Mouse (Mus musculus) urinary bladder, postnatal 4 days (tissue): Measurements from ENCODE around the gene Angel2.

Experiments used
- DNase-seq, 2 experiments: peaks; one replicate each; pipeline ENCODE4 v3.0.0; 2021 to 2022; ENCODE audit warnings: low spot score in 2 of 2

The Angel2 gene

DNA sequence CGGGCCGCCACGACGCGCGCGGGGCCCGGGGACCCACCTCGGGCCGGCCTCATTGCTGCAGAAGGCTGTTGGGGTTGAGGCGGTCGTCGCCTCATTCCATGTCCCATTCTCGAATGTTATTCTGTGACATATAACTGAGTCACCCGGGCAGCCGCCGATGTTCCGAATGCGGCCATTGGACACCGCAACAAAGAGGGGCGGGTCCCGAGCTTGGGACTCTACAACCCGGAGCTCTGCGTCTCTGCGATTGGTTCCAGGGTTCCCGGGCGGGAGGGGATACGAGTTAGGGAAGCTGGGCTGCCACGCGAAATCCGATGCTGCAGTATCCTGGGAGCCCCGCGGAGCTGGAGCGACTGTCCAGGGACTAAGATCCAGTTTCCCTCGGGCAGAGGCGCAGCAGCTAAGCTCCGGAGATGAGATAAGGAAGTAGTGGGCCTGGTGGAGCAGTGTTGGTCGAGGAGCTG, 54.2 kb downstream of the Angel2 start, which contains the start of gene Vash2:
Gene Vash2, minus strand, starts transcription at position 197 of the 464 bp plus-strand sequence.
- DNase-seq: peak; percentile 80 to 88

DNA sequence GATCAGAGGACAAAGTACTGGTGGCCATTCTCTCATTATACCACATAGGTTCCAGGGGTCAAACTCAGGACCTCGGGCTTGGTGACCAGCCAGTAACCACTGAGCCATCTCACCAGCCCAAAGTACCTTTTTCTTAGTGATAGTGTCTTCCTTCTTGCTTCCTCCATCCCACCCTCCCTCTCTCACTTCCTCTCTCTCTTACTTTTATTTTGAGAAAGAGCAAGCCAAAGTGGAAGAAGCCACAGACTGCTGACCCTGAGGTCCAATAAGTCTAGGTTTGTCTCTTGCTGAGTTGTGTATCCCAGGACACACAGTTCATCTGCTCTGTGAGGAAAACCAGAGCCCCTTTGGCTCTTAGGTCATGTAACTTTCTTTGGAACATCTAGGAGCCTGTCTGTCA, 55.6 kb downstream of the Angel2 start:
- DNase-seq: no peak

DNA sequence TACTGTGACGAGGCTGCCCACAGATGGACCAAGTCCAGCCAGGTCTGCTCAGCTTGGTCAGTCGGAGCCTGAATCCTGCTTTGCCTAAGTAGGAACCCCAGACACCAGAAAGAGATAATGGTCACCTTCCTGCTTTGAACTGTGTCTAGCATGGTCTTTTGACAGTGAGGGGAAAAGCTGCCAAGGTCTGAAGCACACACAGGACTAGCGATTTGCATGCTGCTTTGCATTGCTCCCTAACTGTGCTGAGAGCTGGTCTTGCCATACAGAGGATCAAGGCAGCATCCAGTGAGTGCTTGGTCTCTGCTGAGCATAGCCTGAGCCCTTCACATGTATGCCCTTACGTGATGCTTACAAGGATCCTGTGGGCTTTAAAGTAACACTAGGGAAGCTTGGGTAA, 56.5 kb downstream of the Angel2 start:
- no peak for DNase-seq

DNA sequence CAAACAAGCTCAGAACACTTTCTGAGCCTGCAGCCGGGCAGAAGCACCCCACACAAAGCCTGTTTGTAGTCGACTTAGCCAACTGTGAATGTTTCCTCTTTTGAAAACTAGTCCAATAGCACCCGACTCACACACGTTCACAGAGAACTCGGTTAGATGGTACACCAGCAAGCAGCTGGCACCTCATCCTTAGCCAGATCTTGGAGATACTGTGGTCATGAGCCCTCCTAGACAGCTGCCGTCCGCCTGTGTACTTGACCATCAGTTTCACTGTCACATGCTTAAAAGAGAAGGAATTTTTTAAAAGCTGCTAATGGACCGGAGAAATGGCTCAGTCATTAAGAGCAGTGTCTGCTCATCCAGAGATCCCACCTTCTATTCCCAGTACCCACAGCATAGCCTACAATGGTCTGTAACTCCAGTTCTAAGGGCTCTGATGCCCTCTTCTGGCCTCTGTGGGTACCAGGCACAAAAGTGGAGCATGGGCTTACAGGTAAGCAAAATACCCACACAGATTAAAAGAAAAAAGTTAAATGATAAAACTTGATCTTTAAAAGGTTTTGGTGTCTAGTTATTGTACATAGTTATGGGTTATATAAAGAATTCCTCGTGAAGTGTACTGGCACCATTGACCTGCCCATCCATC, 64.6 kb downstream of the Angel2 start:
- no peak for DNase-seq

DNA sequence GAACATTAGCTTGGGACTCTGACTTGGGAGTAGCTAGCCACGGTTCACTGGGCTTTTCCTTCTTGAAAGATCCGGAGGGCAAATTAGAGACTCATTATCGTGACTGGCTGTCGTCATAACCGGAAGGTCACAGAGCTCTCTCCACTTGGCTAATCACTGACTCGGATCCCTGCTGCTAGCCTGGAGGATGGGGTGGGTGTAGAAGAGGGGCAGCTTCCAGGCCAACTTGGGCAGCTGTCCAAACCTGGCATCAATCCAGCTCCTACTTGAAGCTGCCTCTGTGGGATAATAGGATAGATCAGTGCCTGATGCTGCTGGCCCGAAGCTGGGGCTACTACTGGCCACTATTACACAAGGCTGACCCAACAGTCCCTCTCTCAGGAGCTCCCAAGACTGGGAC, 70.6 kb downstream of the Angel2 start:
- DNase-seq: peak in 1 of 2 experiments; percentile 32

DNA sequence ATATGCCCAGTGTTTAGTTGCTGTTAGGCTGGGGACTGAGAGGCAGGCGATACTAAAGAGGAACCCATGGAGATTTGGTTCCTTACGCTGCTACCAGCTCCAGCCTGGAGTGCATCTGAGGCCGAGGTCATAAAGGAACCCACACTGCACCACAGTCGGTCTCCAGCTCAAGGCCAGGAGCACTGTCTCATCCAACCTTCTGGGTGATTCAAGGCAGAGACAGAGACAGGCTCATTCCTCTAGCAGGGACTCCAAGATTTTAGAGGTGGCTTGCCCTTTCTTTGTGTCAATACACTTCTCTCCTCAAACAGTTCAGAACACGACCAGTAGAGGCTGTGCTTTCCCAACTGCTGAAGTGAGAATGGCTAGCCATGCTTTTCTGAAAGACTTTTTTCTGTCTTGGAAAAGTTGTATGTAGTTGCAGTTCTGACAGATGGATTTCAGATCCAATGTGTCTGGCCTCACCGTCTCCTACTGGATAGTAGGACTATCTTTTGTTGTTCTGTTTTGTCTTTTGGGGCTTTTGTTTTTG, 71.5 kb downstream of the Angel2 start:
- no peak for DNase-seq
